Mouse (Mus musculus): ENCODE data around the gene Tcap.

The Tcap gene

DNA sequence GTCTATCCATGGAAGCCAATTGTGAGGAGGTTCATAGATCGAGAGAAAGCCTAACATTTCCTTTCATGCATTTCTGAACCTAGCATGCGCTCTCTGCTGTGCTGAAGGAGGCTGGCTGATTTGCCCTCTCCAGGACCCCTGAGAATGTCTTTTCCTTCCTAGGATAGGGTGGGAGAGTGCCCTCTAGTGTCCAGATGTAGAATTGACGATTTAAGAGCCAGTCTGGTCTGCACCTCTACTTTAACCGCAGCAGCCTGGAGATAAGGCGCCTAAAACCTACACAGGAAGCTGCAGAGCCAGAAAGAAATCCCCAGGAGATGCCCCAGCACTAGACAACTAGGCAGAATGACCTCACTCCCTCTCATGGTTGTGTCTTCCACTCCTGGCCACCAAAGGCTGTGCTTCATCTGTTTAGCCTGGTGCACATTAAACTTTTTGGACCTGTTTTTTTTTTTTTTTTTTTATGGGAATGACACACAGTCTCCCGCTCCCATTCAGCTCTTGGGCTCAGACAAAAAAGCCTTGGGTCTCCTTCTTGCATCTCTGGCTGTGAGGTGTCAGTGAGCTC lies 27.8 kb upstream of the Tcap start:
- peak; percentile 92 for DNase-seq (ENCODE audit: low read depth, low spot score)

- no peak for DNase-seq (ENCODE audit: low read depth, low spot score)
Measured at GRCm38 (mm10) chr11:98356625-98357394, 26.8 kb upstream of the Tcap start.

DNA sequence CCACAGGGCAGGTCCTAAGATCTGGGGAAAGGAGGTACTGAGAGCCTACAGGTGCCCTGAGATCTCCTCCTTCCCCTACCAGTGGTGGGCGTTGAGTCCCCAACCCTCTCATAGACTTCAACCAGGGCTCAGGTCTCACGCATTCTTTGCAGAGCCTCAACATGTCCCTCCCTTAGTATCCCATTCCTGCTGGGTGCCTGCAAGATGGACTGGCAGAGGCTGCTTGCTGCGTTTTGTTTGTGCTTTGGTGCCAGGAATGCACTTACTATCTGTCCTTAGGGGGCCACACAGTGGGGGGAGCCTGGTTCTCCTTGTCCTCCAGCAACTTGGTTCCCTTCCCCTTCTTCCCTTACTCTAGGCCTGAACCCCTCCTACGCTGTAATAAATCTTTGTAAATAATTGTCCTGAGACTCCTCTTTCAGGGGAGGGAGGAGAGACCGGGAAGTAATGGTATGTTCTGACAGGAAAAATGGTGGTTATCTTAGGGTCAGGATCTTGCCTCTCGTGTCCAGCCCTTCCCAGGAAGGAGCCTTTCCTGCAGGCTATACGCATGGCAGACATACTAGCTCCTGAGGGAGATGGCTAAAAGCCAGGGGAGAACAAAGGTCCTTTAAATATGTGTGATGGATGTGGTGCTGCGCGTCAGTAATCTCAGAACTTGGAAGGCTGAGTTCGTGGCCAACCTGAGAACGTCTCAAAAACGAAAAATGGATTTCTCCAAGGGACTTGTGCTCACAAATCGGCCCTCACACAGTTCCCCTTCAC lies 26.0 kb upstream of the Tcap start:
- DNase-seq (ENCODE audit: low read depth, low spot score): no peak

- DNase-seq (ENCODE audit: low read depth, low spot score): peak; percentile 93
Measured at GRCm38 (mm10) chr11:98358161-98359083, 25.2 kb upstream of the Tcap start, which contains the start of gene Stard3. Stard3 (plus strand) TSS chr11:98358368.

- no peak for DNase-seq (ENCODE audit: low read depth, low spot score)
Measured at GRCm38 (mm10) chr11:98360866-98361521, 22.6 kb upstream of the Tcap start.

DNA sequence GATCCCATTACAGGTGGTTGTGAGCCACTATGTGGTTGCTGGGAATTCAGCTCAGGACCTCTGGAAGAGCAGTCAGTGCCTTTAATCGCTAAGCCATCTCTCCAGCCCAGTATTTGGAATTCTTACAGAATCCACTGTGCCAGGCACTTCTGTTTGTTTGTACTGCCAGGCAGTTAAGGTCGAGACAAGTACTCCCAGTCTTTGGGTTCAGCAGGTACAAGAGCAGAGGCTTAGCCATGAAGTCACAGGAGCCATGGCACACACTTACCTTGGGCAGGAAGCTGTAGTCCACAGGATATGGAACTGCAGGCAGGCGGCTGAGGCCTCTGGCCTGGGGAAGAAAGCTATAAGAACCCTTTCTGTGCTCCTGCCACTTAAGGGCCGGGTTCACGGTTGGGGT lies 19.8 kb upstream of the Tcap start:
- no peak for DNase-seq (ENCODE audit: low read depth, low spot score)

DNA sequence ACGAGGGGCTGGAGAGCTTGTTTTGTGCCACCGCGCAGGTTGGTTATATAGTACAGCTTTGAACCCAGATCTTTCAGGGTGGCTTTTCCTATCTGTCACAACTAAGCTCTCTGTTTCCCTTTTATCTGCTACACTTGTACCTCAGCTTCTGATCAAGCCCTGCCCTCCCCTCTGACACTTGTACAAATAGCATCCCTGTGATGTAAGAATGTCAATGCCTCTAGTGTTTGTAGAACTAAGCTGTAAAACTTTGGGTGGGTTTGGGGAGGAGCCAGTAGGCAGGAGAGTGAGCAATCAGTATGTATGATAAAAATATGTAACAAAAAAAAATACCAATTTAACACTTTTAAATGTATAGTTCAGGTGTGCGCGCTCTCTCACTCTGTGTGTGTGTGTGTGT lies 19.2 kb upstream of the Tcap start:
- no peak for DNase-seq (ENCODE audit: low read depth, low spot score)

DNA sequence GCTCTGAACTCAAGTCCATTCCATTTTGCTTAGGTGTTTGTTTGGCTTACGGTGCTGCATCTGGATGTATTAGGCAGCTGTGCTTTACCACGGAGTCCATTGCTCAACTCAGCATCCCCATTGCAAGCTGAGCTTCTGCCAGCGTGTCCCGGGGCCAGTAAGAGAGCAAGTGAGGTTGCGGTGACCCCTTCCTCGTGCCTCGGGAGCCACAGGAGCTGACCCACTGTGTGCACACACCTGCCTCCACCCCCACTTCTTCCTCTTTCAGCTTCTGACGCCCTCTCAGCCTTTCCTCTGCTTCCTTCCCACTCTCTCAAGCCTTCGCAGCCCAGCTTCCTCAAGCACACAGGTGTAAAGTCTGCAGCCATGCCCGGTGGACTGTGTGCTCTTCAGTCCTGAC lies 17.3 kb upstream of the Tcap start:
- no peak for DNase-seq (ENCODE audit: low read depth, low spot score)

DNA sequence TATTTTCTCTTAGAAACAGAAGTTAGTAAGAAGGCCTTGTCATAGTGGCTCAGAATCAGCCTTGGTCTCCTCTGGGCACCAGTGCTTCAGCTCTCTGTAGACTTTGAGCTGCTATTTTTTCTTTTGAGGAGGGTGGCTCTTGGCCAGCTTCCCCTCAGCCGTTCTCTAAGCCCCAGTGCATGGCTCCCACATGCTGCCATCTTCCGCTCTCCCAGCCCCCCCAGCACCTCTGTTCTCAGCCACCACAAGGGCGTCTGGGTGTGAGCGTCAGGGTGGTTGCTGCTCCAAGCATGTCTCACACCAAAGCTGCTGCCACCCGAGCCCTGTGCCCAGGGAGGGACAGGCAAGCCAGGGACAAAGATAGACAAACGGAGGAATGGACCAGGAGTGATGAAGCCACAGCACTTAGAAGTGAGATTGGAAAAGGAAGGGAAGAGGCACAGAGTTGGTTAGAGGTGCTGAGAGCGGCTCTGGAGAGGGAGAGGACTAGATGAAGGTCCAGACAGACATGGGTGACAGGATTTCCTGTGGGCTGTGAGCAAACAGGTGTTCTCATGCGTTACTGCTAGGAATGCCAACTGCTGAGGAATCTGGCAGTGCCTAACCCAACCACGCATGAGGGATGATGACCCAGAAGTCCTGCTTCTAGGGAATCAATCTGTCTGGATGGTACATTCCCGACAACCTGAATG lies 16.3 kb upstream of the Tcap start:
- no peak for DNase-seq (ENCODE audit: low read depth, low spot score)

DNA sequence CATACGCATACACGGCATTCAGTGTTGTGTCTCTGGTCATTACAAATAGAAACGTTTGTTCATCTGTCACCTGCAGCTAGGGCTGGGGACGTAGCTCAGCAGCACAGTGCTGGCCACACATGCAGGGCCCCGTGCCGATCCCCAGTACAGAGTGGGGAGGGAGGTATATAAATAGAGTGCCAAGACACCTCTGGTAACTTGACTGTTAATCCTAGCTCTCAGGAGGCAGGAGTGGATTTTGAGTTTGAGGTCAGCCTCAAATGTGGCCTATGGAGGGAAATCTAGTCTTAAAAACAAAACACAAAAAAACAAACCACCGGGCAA lies 15.8 kb upstream of the Tcap start:
- no peak for DNase-seq (ENCODE audit: low read depth, low spot score)

GRCm38 (mm10) chr11:98369337-98369736 lies 14.3 kb upstream of the Tcap start:
- DNase-seq (ENCODE audit: low read depth, low spot score): no peak

GRCm38 (mm10) chr11:98370588-98370987 lies 13.0 kb upstream of the Tcap start:
- no peak for DNase-seq (ENCODE audit: low read depth, low spot score)

GRCm38 (mm10) chr11:98371556-98372240 lies 11.9 kb upstream of the Tcap start:
- DNase-seq (ENCODE audit: low read depth, low spot score): no peak

DNA sequence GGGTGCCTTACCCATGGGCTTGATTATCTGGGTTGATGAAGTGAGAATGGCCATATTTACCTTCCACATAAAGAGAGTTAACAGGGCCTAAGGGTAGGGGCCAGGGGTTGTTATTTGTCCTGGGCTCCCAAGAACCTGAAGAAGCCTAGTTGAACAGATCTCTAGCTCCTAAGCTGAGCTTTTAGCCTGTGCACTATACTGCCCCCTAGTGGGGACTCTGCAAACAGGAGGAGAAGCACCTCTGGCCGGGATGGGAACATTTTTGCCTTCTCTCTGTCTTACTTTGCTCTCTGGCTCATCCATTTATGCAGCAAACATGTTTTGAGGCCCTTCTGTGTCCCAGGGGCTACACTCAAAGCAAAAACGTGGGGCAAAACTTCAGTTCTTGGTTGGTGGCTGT lies 11.2 kb upstream of the Tcap start:
- peak; percentile 82 for DNase-seq (ENCODE audit: low read depth, low spot score)

DNA sequence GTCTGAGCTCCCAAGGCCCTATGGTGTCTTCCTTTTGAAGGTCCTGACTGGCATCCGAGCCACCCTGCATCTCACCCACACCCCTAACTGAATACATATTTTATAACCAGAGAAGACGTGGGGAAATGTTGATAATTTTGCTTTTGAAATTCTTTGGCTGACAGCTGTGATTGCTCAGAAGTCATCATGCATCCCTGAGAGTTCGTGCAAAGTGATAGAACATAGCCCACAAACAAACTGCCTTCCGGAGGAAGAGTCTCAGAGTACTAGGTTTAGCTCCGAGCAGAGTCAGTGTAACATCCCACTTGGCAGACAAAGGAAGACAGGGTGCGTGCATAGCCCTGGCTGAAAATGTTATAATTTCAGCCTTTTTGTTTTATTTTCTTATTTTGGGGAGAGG lies 10.4 kb upstream of the Tcap start:
- no peak for DNase-seq (ENCODE audit: low read depth, low spot score)

DNA sequence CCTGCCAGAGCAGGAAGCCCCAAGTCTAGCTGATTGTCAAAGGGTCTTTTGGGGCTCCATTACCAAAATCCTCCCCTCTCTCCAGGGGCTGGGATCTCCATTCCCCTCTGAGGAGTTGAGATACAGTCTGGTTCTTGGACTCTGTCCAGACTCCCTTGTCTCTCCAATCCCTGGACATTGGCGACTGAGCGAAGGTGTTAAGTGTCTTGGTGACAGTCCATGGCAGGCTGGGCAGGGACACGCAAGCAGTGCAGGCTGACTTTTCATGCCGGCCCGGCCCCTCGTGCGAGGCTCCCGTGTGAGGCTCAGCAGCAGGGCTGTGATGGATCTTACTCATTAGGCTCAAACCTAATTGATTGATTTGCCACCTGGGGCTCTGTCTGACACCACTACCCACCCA lies 9.3 kb upstream of the Tcap start:
- DNase-seq (ENCODE audit: low read depth, low spot score): no peak

DNA sequence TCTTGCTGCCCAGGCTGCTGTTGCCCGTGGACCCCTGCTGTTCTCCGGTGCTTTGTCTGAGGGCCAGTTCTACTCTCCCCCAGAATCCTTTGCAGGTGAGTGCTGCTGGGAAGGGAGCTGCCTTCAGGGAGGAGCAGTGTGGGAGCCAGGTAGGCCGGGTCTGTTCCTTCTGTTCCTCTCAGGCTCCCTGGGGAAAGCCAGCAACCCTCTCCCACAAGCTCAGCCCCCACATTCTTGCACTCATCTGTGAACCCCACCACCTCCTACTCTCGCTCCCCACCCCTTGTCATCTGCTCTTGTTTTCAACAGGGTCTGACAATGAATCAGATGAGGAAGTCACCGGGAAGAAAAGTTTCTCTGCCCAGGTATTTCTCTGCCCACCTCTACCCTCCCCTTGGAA lies 6.9 kb upstream of the Tcap start:
- DNase-seq (ENCODE audit: low read depth, low spot score): no peak

- DNase-seq (ENCODE audit: low read depth, low spot score): no peak
Measured at GRCm38 (mm10) chr11:98377787-98378186, 5.8 kb upstream of the Tcap start.

DNA sequence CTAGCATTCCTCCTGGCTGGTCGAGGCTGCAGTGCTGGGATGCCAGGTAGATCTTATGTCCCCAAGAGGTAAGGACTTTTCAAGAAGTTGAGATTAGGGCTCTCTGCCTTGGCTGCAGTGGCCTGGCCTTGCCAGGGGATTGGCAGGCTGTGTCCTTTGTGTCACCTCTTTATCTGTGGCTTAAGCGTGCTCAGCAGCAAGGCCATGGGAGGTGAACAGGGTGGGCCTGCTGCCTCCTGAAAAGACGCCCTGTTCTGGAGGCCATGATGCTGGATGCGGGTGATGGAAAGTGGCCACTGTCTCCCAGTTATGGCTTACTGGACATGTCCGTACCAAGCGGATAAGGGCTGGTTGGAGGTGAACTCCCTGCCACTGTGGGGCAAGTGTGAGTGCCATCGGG lies 4.2 kb upstream of the Tcap start:
- DNase-seq (ENCODE audit: low read depth, low spot score): no peak

DNA sequence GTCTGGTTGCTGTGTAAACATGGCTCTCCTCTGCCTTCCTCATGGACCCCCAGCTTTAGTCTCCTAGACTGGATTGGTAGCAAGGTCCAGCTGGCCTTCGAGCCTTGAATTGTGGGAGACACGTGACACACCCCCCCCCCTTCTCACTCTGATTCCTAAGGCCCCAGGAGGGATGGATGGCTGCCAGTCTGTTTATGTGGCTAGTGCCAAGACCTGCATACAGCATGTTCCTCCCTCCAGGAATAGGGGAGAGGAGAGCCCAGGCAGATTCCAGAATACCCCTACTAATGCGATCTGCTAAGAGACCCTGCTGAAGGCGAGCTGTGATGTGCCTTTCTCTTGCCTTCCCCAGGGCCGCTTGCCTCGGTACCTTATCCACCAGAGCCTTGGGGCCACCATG lies 3.5 kb upstream of the Tcap start:
- no peak for DNase-seq (ENCODE audit: low read depth, low spot score)
